Mouse (Mus musculus) heart, embryonic 10.5 days (tissue): ENCODE measurements around the gene Tnik. TPM values are rescaled to one million over a fixed set of nuclear protein-coding genes. Genes with fewer than 3 reads are reported as not detected.

Experiments used
- DNase-seq: peaks from one replicate; pipeline ENCODE4 v3.0.0-alpha.2; 2017; ENCODE audit warnings: low spot score
- H3K27ac ChIP-seq: fragments of 300-500 bp; sonication (generic); 2 replicates; pipeline ENCODE4 v1.5.1; 2016; ENCODE audit warnings: mild to moderate bottlenecking
- H3K27me3 ChIP-seq: fragments of 300-500 bp; sonication (generic); 2 replicates; pipeline ENCODE4 v1.6.1; 2016; ENCODE audit warnings: mild to moderate bottlenecking; ENCODE audit not compliant: poor library complexity, insufficient read depth, severe bottlenecking
- H3K36me3 ChIP-seq: fragments of 300-500 bp; sonication (generic); 2 replicates; pipeline ENCODE4 v1.6.1; 2016; ENCODE audit warnings: mild to moderate bottlenecking, moderate library complexity
- H3K4me1 ChIP-seq: fragments of 300-500 bp; sonication (generic); 2 replicates; pipeline ENCODE4 v1.6.1; 2016; ENCODE audit warnings: mild to moderate bottlenecking
- H3K4me3 ChIP-seq: fragments of 300-500 bp; sonication (generic); 2 replicates; pipeline ENCODE4 v1.5.1; 2016; ENCODE audit warnings: mild to moderate bottlenecking, moderate library complexity
- H3K9me3 ChIP-seq: fragments of 300-500 bp; sonication (generic); 2 replicates; pipeline ENCODE4 v1.6.1; 2016; ENCODE audit warnings: mild to moderate bottlenecking, moderate library complexity
- WGBS: fragments of 180-500 bp; shearing (Covaris S2); methylation state at CpG from one replicate; pipeline ENCODE4 v1.1.7; 2016; 5-methylcytosine and 5-hydroxymethylcytosine counted together
- polyA plus RNA-seq: library from polyadenylated mRNA; unstranded; fragments of >200 nt; fragmentation: Nextera tagmentation; extraction: Ambion mirVana; gene quantifications from 2 replicates; pipeline ENCODE4 v1.2.1, GENCODE M21; 2016

Tnik gene
- polyA plus RNA-seq: 5.9 and 6.1 TPM in 2 replicates

- Histone ChIP-seq H3K4me1 (peaks cover 30% of the 10 kb centered on the region), H3K36me3 (no peaks in the 10 kb centered on the region), H3K4me3 (peak within 1 kb of the TSS; percentile 68), H3K27ac (peak within 1 kb of the TSS; percentile 90), H3K9me3 (no peaks in the 10 kb centered on the region), H3K27me3 (0 out of 2 replicates have a peak, but pooled peaks cover 8% of the 10 kb centered on the region)
- DNase-seq: peak; percentile 96
- WGBS: under 1% methylated on average over 58 of the region's 59 CpGs
Observed at GRCm38 (mm10) chr3:28263002-28263947, at the start of gene Tnik. Gene Tnik (plus strand): TSS chr3:28263214.

GRCm38 (mm10) chr3:28214886-28215311, 48.1 kb upstream of the Tnik start:
- DNase-seq: no peak
- Histone ChIP-seq H3K36me3 (no peaks in the 10 kb centered on the region), H3K4me3 (no peak overlapping the region), H3K4me1 (no peaks in the 10 kb centered on the region), H3K27ac (no peak overlapping the region), H3K9me3 (no peaks in the 10 kb centered on the region), H3K27me3 (no peaks in the 10 kb centered on the region)
- WGBS: 74% methylated on average over 7 of the region's 7 CpGs

- H3K27me3 ChIP-seq: no peaks in the 10 kb centered on the region
- no peaks in the 10 kb centered on the region for H3K36me3 ChIP-seq
- H3K4me1 ChIP-seq: no peaks in the 10 kb centered on the region
- no peak for DNase-seq
- H3K27ac ChIP-seq: no peak overlapping the region
- no peak overlapping the region for H3K4me3 ChIP-seq
- no peaks in the 10 kb centered on the region for H3K9me3 ChIP-seq
- WGBS: 34% methylated on average over 5 of the region's 5 CpGs
Observed at GRCm38 (mm10) chr3:28217001-28217400, 46.0 kb upstream of the Tnik start.

GRCm38 (mm10) chr3:28219533-28219932, 43.5 kb upstream of the Tnik start:
- Histone ChIP-seq H3K4me3 (no peak overlapping the region), H3K4me1 (peaks cover 5% of the 10 kb centered on the region), H3K27ac (no peak overlapping the region), H3K9me3 (no peaks in the 10 kb centered on the region), H3K36me3 (no peaks in the 10 kb centered on the region), H3K27me3 (no peaks in the 10 kb centered on the region)
- WGBS: 85% methylated on average over 7 of the region's 7 CpGs
- no peak for DNase-seq

- Histone ChIP-seq H3K27ac (no peak overlapping the region), H3K4me3 (no peak overlapping the region), H3K36me3 (no peaks in the 10 kb centered on the region), H3K27me3 (no peaks in the 10 kb centered on the region), H3K9me3 (no peaks in the 10 kb centered on the region), H3K4me1 (peaks cover 6% of the 10 kb centered on the region)
- WGBS: 87% methylated on average over 3 of the region's 3 CpGs
- DNase-seq: no peak
Observed at GRCm38 (mm10) chr3:28219964-28220363, 43.0 kb upstream of the Tnik start.

GRCm38 (mm10) chr3:28224437-28225356, 38.3 kb upstream of the Tnik start:
- H3K27me3 ChIP-seq: no peaks in the 10 kb centered on the region
- H3K27ac ChIP-seq: 0 out of 2 replicates have a peak overlapping the region, but pooled peaks have one; percentile 23
- H3K36me3 ChIP-seq: no peaks in the 10 kb centered on the region
- H3K9me3 ChIP-seq: no peaks in the 10 kb centered on the region
- H3K4me1 ChIP-seq: peaks cover 16% of the 10 kb centered on the region
- H3K4me3 ChIP-seq: no peak overlapping the region
- 48% methylated on average over 15 of the region's 15 CpGs for WGBS
- DNase-seq: no peak

GRCm38 (mm10) chr3:28225357-28225905, 37.6 kb upstream of the Tnik start:
- Histone ChIP-seq H3K27me3 (no peaks in the 10 kb centered on the region), H3K27ac (no peak overlapping the region), H3K4me1 (peaks cover 24% of the 10 kb centered on the region), H3K9me3 (no peaks in the 10 kb centered on the region), H3K36me3 (no peaks in the 10 kb centered on the region), H3K4me3 (no peak overlapping the region)
- WGBS: 83% methylated on average over 9 of the region's 9 CpGs
- DNase-seq: no peak

GRCm38 (mm10) chr3:28226181-28226580, 36.8 kb upstream of the Tnik start:
- WGBS: 79% methylated on average over 19 of the region's 19 CpGs
- no peak for DNase-seq
- Histone ChIP-seq H3K27ac (no peak overlapping the region), H3K4me1 (peaks cover 24% of the 10 kb centered on the region), H3K36me3 (no peaks in the 10 kb centered on the region), H3K4me3 (no peak overlapping the region), H3K27me3 (no peaks in the 10 kb centered on the region), H3K9me3 (no peaks in the 10 kb centered on the region)

GRCm38 (mm10) chr3:28228930-28229329, 34.1 kb upstream of the Tnik start:
- DNase-seq: no peak
- Histone ChIP-seq H3K4me1 (peaks cover 24% of the 10 kb centered on the region), H3K36me3 (no peaks in the 10 kb centered on the region), H3K4me3 (no peak overlapping the region), H3K9me3 (no peaks in the 10 kb centered on the region), H3K27ac (no peak overlapping the region), H3K27me3 (no peaks in the 10 kb centered on the region)
- WGBS: 85% methylated on average over 4 of the region's 4 CpGs

GRCm38 (mm10) chr3:28229503-28229902, 33.5 kb upstream of the Tnik start:
- H3K36me3 ChIP-seq: no peaks in the 10 kb centered on the region
- no peak overlapping the region for H3K27ac ChIP-seq
- DNase-seq: no peak
- H3K4me1 ChIP-seq: peaks cover 22% of the 10 kb centered on the region
- no peak overlapping the region for H3K4me3 ChIP-seq
- H3K9me3 ChIP-seq: no peaks in the 10 kb centered on the region
- 67% methylated on average over 2 of the region's 2 CpGs for WGBS
- H3K27me3 ChIP-seq: no peaks in the 10 kb centered on the region

- 81% methylated on average over 4 of the region's 4 CpGs for WGBS
- DNase-seq: no peak
Observed at GRCm38 (mm10) chr3:28232885-28233284, 30.1 kb upstream of the Tnik start.

GRCm38 (mm10) chr3:28234179-28234578, 28.8 kb upstream of the Tnik start:
- Histone ChIP-seq H3K27ac (no peak overlapping the region), H3K4me3 (no peak overlapping the region)
- 71% methylated on average over 7 of the region's 7 CpGs for WGBS

More at GRCm38 (mm10) chr3:28232885-28233284, 30.1 kb upstream of the Tnik start:
- H3K9me3 ChIP-seq: no peaks in the 10 kb centered on the region
- H3K27me3 ChIP-seq: no peaks in the 10 kb centered on the region
- H3K36me3 ChIP-seq: no peaks in the 10 kb centered on the region
- H3K4me1 ChIP-seq: peaks cover 12% of the 10 kb centered on the region; the same call in 1 of the 2 replicates
- no peak overlapping the region for H3K4me3 ChIP-seq
- no peak overlapping the region for H3K27ac ChIP-seq

More at GRCm38 (mm10) chr3:28234179-28234578, 28.8 kb upstream of the Tnik start:
- Histone ChIP-seq H3K4me1 (peaks cover 12% of the 10 kb centered on the region; the same call in 1 of the 2 replicates), H3K27me3 (no peaks in the 10 kb centered on the region), H3K36me3 (no peaks in the 10 kb centered on the region), H3K9me3 (no peaks in the 10 kb centered on the region)
- no peak for DNase-seq
